Mouse (Mus musculus): ENCODE measurements around the gene Ly6g6d. TPM values are rescaled to one million over a fixed set of nuclear protein-coding genes. Genes with fewer than 3 reads are reported as not detected.

Gene Ly6g6d
- polyA plus RNA-seq, 1 experiment from 2014 or later: 1.8 TPM

DNA sequence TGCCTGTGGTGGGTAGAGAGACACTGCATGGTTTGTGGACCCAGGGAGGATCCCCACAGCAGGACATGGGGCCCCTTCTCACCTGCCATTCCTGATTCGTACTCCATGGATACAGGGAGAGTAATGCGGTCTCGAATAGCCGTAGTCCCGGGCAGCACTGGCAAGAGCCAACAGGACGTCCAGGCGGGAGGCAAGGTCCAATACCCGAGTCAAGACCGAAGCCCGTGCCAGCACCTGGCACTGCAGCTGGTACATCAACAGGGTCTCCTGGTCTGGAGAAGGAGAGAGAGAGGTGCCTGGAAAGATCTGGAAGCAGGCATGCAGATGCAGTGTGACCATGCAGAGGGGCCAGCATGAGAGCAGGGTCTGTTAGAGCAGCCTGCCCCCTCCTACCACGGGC is 46.6 kb downstream of the Ly6g6d start:
- Histone ChIP-seq H3K27ac (no peak overlapping the region), H3K4me3 (no peak overlapping the region)
- DNase-seq (ENCODE audit: extremely low spot score, low spot score): no peak

DNA sequence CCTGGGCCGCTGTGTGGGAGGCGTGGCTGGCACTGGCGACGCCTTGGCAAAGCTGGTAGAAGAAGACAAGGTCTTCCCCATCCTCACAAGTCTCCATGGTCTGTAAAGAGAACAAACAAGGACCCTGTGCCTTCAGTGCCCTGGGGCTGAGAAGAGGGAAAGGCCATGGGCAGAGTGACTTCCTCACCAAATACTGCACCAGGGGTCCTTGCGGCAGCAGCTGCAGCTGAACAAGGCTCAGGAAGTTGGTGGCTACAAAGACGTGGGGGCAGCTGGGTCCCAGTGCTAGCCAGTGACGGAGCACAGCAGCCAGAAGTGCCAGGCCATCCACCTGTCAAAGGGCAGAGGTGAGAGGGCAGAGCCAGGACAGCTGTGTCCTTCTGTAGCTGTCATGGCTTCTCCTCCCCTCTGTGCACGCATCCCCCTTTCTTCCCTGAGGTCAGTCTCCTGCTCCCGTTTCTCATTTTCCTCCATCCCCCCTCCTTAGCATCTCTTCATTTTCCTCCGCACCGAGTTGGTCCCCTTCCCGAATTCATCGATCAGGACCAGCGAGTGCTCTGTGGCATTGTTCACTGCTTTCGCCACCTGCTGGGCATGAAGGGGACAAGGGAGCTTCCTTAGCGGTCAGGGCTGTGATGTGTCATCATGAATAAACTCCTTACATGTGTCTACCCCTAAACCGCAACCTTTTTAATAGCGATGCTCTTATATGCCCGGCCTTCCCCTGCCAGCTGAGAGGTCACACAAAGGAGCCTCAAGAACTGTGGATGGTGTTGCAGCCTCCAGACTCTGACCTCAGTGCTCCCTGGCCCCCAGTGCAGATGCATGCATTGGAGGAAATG is 48.0 kb downstream of the Ly6g6d start:
- no peak for DNase-seq (ENCODE audit: extremely low spot score, low spot score)
- 32% methylated on average over 19 of the region's 19 CpGs for WGBS
- H3K27ac ChIP-seq: peak overlapping the region; percentile 48
- H3K9me3 ChIP-seq: no peaks in the 10 kb centered on the region
- peak overlapping the region; percentile 3; the same call in 1 of the 2 replicates for H3K4me3 ChIP-seq
- H3K36me3 ChIP-seq (replicated peaks): no peaks in the 10 kb centered on the region
- H3K27me3 ChIP-seq (ENCODE audit: poor library complexity, severe bottlenecking): 0 out of 2 replicates have a peak, but pooled peaks cover 3% of the 10 kb centered on the region
- peaks cover 43% of the 10 kb centered on the region for H3K4me1 ChIP-seq

More for the DNA sequence above, 46.6 kb downstream of the Ly6g6d start:
- H3K27me3 ChIP-seq (ENCODE audit: poor library complexity, severe bottlenecking): 0 out of 2 replicates have a peak, but pooled peaks cover 3% of the 10 kb centered on the region
- H3K36me3 ChIP-seq (replicated peaks): no peaks in the 10 kb centered on the region
- 92% methylated on average over 11 of the region's 11 CpGs for WGBS
- H3K9me3 ChIP-seq: no peaks in the 10 kb centered on the region
- peaks cover 34% of the 10 kb centered on the region for H3K4me1 ChIP-seq

DNA sequence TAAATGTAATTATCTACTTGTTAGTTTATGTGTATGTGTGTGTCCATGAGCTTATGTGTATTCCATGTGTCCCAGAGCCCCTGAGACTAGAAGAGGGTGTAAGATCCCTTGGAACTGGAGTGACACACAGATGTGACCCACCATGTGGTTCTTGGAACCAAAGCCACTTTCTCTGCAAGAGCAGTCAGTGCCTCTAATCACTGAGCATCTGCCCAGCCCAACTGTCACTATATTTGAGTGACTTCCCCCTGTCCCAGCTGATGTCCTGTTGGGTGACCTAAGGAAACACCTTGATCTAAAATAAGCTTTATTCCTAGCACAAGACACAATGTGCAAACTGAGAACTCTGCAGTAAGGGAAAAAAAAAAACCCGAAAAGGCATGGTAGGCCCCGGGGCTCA is 49.5 kb downstream of the Ly6g6d start:
- Histone ChIP-seq H3K4me1 (peaks cover 59% of the 10 kb centered on the region), H3K27me3 (ENCODE audit: poor library complexity, severe bottlenecking) (0 out of 2 replicates have a peak, but pooled peaks cover 3% of the 10 kb centered on the region), H3K9me3 (no peaks in the 10 kb centered on the region), H3K36me3 (replicated peaks) (no peaks in the 10 kb centered on the region), H3K27ac (no peak overlapping the region), H3K4me3 (no peak overlapping the region)
- WGBS: 89% methylated on average over 2 of the region's 2 CpGs
- DNase-seq (ENCODE audit: extremely low spot score, low spot score): no peak

- H3K27ac ChIP-seq: peak within 1 kb of the TSS; percentile 80
- H3K36me3 ChIP-seq (replicated peaks): no peaks in the 10 kb centered on the region
- peaks cover 60% of the 10 kb centered on the region for H3K4me1 ChIP-seq
These were observed 50.4 kb downstream of the Ly6g6d start, which contains the start of gene Sapcd1 for GRCm38 (mm10) chr17:35027277-35028068. TSS of gene Sapcd1 (minus strand) at chr17:35028016.

GRCm38 (mm10) chr17:35026206-35026605 is 51.7 kb downstream of the Ly6g6d start:
- Histone ChIP-seq H3K27me3 (ENCODE audit: poor library complexity, severe bottlenecking) (no peaks in the 10 kb centered on the region), H3K36me3 (replicated peaks) (no peaks in the 10 kb centered on the region), H3K27ac (peak overlapping the region; percentile 58), H3K4me3 (no peak overlapping the region), H3K4me1 (peaks cover 69% of the 10 kb centered on the region), H3K9me3 (no peaks in the 10 kb centered on the region)
- DNase-seq (ENCODE audit: extremely low spot score, low spot score): no peak
- WGBS: 84% methylated on average over 5 of the region's 5 CpGs

More at GRCm38 (mm10) chr17:35027277-35028068, 50.4 kb downstream of the Ly6g6d start, which contains the start of gene Sapcd1:
- H3K4me3 ChIP-seq: peak within 1 kb of the TSS; percentile 28
- DNase-seq (ENCODE audit: extremely low spot score, low spot score): peak; percentile 19
- 0 out of 2 replicates have a peak, but pooled peaks cover 3% of the 10 kb centered on the region for H3K27me3 ChIP-seq (ENCODE audit: poor library complexity, severe bottlenecking)
- 38% methylated on average over 13 of the region's 13 CpGs for WGBS
- H3K9me3 ChIP-seq: no peaks in the 10 kb centered on the region

- no peaks in the 10 kb centered on the region for H3K9me3 ChIP-seq
- no peaks in the 10 kb centered on the region for H3K36me3 ChIP-seq (replicated peaks)
- no peak overlapping the region; the same call in 1 of the 2 replicates for H3K4me3 ChIP-seq
- WGBS: 61% methylated on average over 10 of the region's 10 CpGs
- H3K27ac ChIP-seq: peak overlapping the region; percentile 66; the same call in 1 of the 2 replicates
- no peaks in the 10 kb centered on the region for H3K27me3 ChIP-seq (ENCODE audit: poor library complexity, severe bottlenecking)
- peaks cover 68% of the 10 kb centered on the region for H3K4me1 ChIP-seq
- DNase-seq (ENCODE audit: extremely low spot score, low spot score): no peak
These were observed 53.0 kb downstream of the Ly6g6d start for GRCm38 (mm10) chr17:35024691-35025488.

DNA sequence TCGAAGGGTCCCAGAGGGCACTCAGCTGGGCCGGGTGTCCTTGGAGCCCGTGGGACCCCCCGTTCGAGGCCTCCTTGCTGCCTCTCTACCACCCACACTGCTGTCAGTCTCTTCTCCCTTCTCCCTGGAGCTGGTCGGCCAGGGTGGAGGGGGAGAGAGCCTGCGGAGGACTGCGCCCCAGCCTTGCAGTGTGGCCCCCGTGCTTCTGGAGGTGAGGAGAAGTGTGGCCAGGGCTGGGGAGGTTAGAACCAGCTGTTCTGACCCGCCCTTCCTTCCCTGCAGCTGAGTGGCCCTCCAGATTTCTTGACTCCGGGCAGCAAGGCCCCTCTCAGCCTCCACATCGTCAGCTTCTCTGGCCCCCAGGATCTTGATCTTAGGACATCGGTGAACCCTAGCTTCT is 53.6 kb downstream of the Ly6g6d start:
- Histone ChIP-seq H3K36me3 (replicated peaks) (no peaks in the 10 kb centered on the region), H3K27me3 (ENCODE audit: poor library complexity, severe bottlenecking) (no peaks in the 10 kb centered on the region), H3K4me1 (peaks cover 63% of the 10 kb centered on the region), H3K4me3 (peak overlapping the region; percentile 10; the same call in 1 of the 2 replicates), H3K9me3 (no peaks in the 10 kb centered on the region), H3K27ac (peak overlapping the region; percentile 66)
- peak; percentile 14 for DNase-seq (ENCODE audit: extremely low spot score, low spot score)
- WGBS: 82% methylated on average over 13 of the region's 13 CpGs

- peak; percentile 14 for DNase-seq (ENCODE audit: extremely low spot score, low spot score)
- Histone ChIP-seq H3K9me3 (no peaks in the 10 kb centered on the region), H3K4me3 (0 out of 2 replicates have a peak overlapping the region, but pooled peaks have one; percentile 10), H3K27me3 (ENCODE audit: poor library complexity, severe bottlenecking) (no peaks in the 10 kb centered on the region), H3K4me1 (peaks cover 60% of the 10 kb centered on the region), H3K27ac (peak overlapping the region; percentile 66), H3K36me3 (replicated peaks) (no peaks in the 10 kb centered on the region)
- WGBS: 84% methylated on average over 4 of the region's 4 CpGs
These were observed 54.1 kb downstream of the Ly6g6d start for GRCm38 (mm10) chr17:35023756-35024155.

GRCm38 (mm10) chr17:35023221-35023620 is 54.6 kb downstream of the Ly6g6d start:
- peaks cover 4% of the 10 kb centered on the region for H3K36me3 ChIP-seq (replicated peaks)
- WGBS: 88% methylated on average over 5 of the region's 5 CpGs
- no peaks in the 10 kb centered on the region for H3K9me3 ChIP-seq
- no peak overlapping the region for H3K4me3 ChIP-seq
- H3K27me3 ChIP-seq (ENCODE audit: poor library complexity, severe bottlenecking): no peaks in the 10 kb centered on the region
- peak overlapping the region; percentile 41; the same call in 1 of the 2 replicates for H3K27ac ChIP-seq
- H3K4me1 ChIP-seq: peaks cover 60% of the 10 kb centered on the region
- no peak for DNase-seq (ENCODE audit: extremely low spot score, low spot score)

GRCm38 (mm10) chr17:35022541-35023060 is 55.3 kb downstream of the Ly6g6d start:
- Histone ChIP-seq H3K9me3 (no peaks in the 10 kb centered on the region), H3K4me1 (peaks cover 55% of the 10 kb centered on the region), H3K4me3 (no peak overlapping the region), H3K36me3 (replicated peaks) (peaks cover 10% of the 10 kb centered on the region), H3K27ac (no peak overlapping the region), H3K27me3 (ENCODE audit: poor library complexity, severe bottlenecking) (no peaks in the 10 kb centered on the region)
- no peak for DNase-seq (ENCODE audit: extremely low spot score, low spot score)
- WGBS: 95% methylated on average over 8 of the region's 8 CpGs

DNA sequence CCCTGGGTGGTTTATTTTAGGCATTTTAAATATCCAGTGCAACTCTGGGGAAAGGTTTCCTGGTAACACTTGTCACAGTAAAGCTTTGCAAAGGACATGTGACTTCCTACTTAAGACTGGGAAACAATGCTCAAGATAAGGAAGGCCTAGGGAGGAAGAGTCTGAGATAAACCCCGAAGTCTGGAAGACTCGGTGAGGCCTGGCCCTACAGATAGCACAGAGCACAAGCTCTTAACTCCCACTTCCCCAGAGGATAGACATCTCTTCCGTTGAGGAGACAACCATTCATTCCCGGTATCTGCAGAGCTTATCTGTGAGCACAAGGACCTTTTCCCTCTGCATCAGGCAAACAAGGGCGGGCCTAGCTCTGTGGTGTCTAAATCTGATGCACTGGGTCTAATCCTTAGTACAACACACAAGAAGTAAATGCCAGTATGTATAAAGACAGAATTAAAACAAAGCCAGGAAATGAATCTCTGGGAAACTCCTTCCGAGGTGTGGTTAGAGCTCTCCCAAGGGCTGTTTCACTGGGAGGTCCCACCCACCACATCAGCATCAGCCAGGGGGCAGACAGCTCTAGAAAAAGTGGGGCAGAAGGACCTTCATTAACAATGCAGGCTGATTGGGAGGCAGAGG is 55.9 kb downstream of the Ly6g6d start:
- H3K27me3 ChIP-seq (ENCODE audit: poor library complexity, severe bottlenecking): no peaks in the 10 kb centered on the region
- 71% methylated on average over 6 of the region's 6 CpGs for WGBS
- peak overlapping the region; percentile 32; the same call in 1 of the 2 replicates for H3K4me3 ChIP-seq
- peak overlapping the region; percentile 81 for H3K27ac ChIP-seq
- no peak for DNase-seq (ENCODE audit: extremely low spot score, low spot score)
- peaks cover 48% of the 10 kb centered on the region for H3K4me1 ChIP-seq
- H3K9me3 ChIP-seq: no peaks in the 10 kb centered on the region
- H3K36me3 ChIP-seq (replicated peaks): peaks cover 16% of the 10 kb centered on the region
